Mouse (Mus musculus) limb, embryonic 12.5 days (tissue): ENCODE results near the gene Pbld1. TPM values are rescaled to one million over a fixed set of nuclear protein-coding genes. Genes with fewer than 3 reads are reported as not detected.
A peak's percentile ranks its signal among the peaks of the same experiment; 100 is the strongest.

Experiments used
- ATAC-seq: fragments of 200-750 bp; cut with Nextera tagmentation; 2 replicates; pipeline ENCODE4 v1.8.0; 2017; ENCODE audit warnings: low read depth, moderate TSS enrichment; ENCODE audit not compliant: insufficient number of reproducible peaks, insufficient read depth, low FRiP score, low TSS enrichment
- H3K27ac ChIP-seq: fragments of 300-500 bp; sonication (generic); 2 replicates; pipeline ENCODE4 v1.5.1; 2016; ENCODE audit warnings: mild to moderate bottlenecking, moderate library complexity
- H3K27me3 ChIP-seq: fragments of 300-500 bp; sonication (generic); 2 replicates; pipeline ENCODE4 v1.6.1; 2016; ENCODE audit warnings: mild to moderate bottlenecking, moderate library complexity
- H3K36me3 ChIP-seq: fragments of 300-500 bp; sonication (generic); 2 replicates; pipeline ENCODE4 v1.6.1; 2016; ENCODE audit warnings: mild to moderate bottlenecking, moderate library complexity
- H3K4me1 ChIP-seq: fragments of 300-500 bp; sonication (generic); replicated peaks from 2 replicates; pipeline ENCODE4 v1.6.1; 2016
- H3K4me2 ChIP-seq: fragments of 300-500 bp; sonication (generic); 2 replicates; pipeline ENCODE4 v1.6.1; 2016; ENCODE audit warnings: mild to moderate bottlenecking, moderate library complexity
- H3K4me3 ChIP-seq: fragments of 300-500 bp; sonication (generic); replicated peaks from 2 replicates; pipeline ENCODE4 v1.5.1; 2016; ENCODE audit warnings: mild to moderate bottlenecking
- H3K9ac ChIP-seq: fragments of 300-500 bp; sonication (generic); replicated peaks from 2 replicates; pipeline ENCODE4 v1.6.1; 2016; ENCODE audit warnings: mild to moderate bottlenecking, moderate library complexity
- H3K9me3 ChIP-seq: fragments of 300-500 bp; sonication (generic); 2 replicates; pipeline ENCODE4 v1.6.1; 2016; ENCODE audit warnings: mild to moderate bottlenecking, moderate library complexity
- WGBS: fragments of 180-500 bp; shearing (Covaris S2); methylation state at CpG from one replicate; pipeline ENCODE4 v1.1.7; 2016; 5-methylcytosine and 5-hydroxymethylcytosine counted together
- polyA plus RNA-seq: library from polyadenylated mRNA; unstranded; fragments of >200 nt; fragmentation: Nextera tagmentation; extraction: Ambion mirVana; gene quantifications from 2 replicates; pipeline ENCODE4 v1.2.1, GENCODE M21; 2016

Gene Pbld1
- polyA plus RNA-seq, 1 experiment from 2014 or later: 1.4 TPM

- Histone ChIP-seq H3K4me3 (peak overlapping the region; percentile 87), H3K27ac (peak overlapping the region; percentile 100), H3K4me2 (peak overlapping the region; percentile 67), H3K4me1 (peaks cover 42% of the 10 kb centered on the region), H3K27me3 (no peaks in the 10 kb centered on the region), H3K9ac (no peak overlapping the region), H3K36me3 (no peaks in the 10 kb centered on the region), H3K9me3 (no peaks in the 10 kb centered on the region)
- ATAC-seq: no peak
- WGBS: 51% methylated on average over 2 of the region's 2 CpGs
These were observed 34.9 kb upstream of the Pbld1 start for GRCm38 (mm10) chr10:63025016-63025415.

DNA sequence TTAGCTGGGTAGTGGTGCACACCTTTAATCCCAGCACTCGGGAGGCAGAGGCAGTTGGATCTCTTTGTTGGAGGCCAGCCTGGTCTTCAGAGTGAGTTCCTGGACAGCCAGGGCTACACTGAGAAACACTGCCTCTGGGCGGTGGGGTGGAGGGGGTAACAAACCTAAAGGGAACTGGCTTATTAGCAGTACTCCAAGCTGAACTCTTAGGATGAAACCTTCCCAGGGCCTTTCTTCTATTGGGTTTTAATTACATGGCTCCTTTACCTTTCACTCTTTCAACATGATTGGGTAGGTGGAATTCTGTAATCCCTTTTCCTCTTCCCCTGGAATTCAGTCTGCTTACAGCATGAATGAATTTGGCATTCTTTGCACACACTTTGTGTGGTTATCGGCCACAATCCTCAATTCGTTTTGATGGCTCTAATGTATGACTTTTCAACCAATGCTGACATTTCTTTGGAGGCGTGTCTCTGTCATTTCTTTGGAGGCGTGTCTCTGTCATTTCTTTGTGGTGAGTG is 34.4 kb upstream of the Pbld1 start:
- 57% methylated on average over 6 of the region's 6 CpGs for whole genome bisulfite sequencing
- H3K9me3 ChIP-seq: no peaks in the 10 kb centered on the region
- H3K4me3 ChIP-seq: 0 out of 2 replicates have a peak overlapping the region, but pooled peaks have one; percentile 87
- no peaks in the 10 kb centered on the region for H3K27me3 ChIP-seq
- no peak overlapping the region for H3K9ac ChIP-seq
- ATAC-seq: no peak
- peak overlapping the region; percentile 100 for H3K27ac ChIP-seq
- peaks cover 38% of the 10 kb centered on the region for H3K4me1 ChIP-seq
- peak overlapping the region; percentile 67 for H3K4me2 ChIP-seq
- no peaks in the 10 kb centered on the region for H3K36me3 ChIP-seq

DNA sequence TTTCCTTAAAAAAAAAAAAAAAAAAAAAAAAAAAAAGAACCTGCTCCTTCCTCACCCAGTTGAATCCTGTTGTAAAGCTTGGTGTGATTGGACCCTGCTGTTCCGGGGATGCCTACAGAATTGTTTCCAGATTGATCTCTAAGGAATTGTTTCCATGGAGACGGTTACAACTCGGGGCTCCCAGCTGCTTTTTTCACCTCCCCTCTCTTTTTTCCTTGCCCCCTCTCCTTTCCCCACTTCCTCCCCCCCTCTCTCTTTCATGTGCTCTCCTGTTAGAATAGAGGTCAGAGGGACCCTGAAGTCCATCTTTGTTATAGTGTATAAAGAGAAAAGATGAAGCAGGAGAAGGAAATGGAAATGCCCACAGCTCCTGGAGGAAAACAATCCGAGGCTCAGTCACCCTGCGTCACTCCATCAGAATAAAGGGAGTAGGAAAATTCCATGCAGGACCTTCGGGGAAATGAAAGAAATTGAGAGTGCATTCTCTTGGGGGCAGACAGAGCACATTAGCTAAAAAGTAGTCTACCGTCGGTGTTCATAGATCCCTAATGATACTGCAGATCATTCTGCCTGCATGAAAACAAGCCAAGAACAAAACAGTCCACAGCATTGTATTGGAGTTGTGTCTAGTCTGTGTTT is 33.7 kb upstream of the Pbld1 start:
- no peak for ATAC-seq
- Histone ChIP-seq H3K9me3 (no peaks in the 10 kb centered on the region), H3K36me3 (no peaks in the 10 kb centered on the region), H3K27me3 (no peaks in the 10 kb centered on the region), H3K27ac (0 out of 2 replicates have a peak overlapping the region, but pooled peaks have one; percentile 7), H3K4me3 (no peak overlapping the region), H3K4me2 (peak overlapping the region; percentile 23), H3K9ac (no peak overlapping the region), H3K4me1 (peaks cover 31% of the 10 kb centered on the region)
- 32% methylated on average over 8 of the region's 8 CpGs for WGBS

DNA sequence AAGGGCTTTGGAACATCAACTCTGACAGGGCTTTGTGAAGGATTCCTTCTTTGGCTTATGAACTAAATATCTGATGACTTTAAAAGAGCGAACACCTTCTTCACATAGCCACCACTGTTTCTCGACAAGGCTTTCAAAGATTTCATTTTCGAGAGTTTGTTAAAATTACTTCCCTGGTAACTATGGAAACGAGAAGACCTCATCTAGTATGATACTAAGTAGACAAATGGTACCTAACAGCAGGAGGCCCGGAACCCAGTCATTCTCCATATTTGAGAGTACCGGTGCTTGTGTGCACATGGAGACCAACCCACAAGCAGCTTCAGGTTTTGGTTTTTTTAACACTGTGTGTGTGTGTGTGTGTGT is 33.2 kb upstream of the Pbld1 start:
- H3K27me3 ChIP-seq: no peaks in the 10 kb centered on the region
- no peak overlapping the region for H3K4me3 ChIP-seq
- H3K9me3 ChIP-seq: no peaks in the 10 kb centered on the region
- no peak for ATAC-seq
- 87% methylated on average over 6 of the region's 6 CpGs for WGBS
- no peak overlapping the region for H3K4me2 ChIP-seq
- no peak overlapping the region for H3K9ac ChIP-seq
- H3K36me3 ChIP-seq: no peaks in the 10 kb centered on the region
- H3K4me1 ChIP-seq: peaks cover 26% of the 10 kb centered on the region
- 0 out of 2 replicates have a peak overlapping the region, but pooled peaks have one; percentile 7 for H3K27ac ChIP-seq

GRCm38 (mm10) chr10:63027376-63028161 is 32.4 kb upstream of the Pbld1 start:
- Histone ChIP-seq H3K27me3 (no peaks in the 10 kb centered on the region), H3K4me2 (no peak overlapping the region), H3K27ac (no peak overlapping the region), H3K9ac (no peak overlapping the region), H3K9me3 (no peaks in the 10 kb centered on the region), H3K36me3 (no peaks in the 10 kb centered on the region), H3K4me1 (peaks cover 23% of the 10 kb centered on the region), H3K4me3 (no peak overlapping the region)
- 92% methylated on average over 10 of the region's 10 CpGs for WGBS
- ATAC-seq: no peak

- Histone ChIP-seq H3K4me3 (no peak overlapping the region), H3K9me3 (no peaks in the 10 kb centered on the region), H3K27ac (no peak overlapping the region), H3K4me1 (peaks cover 23% of the 10 kb centered on the region), H3K4me2 (no peak overlapping the region), H3K9ac (no peak overlapping the region), H3K27me3 (no peaks in the 10 kb centered on the region), H3K36me3 (no peaks in the 10 kb centered on the region)
- ATAC-seq: no peak
- 72% methylated on average over 4 of the region's 4 CpGs for WGBS
These were observed 31.6 kb upstream of the Pbld1 start for GRCm38 (mm10) chr10:63028396-63028795.

DNA sequence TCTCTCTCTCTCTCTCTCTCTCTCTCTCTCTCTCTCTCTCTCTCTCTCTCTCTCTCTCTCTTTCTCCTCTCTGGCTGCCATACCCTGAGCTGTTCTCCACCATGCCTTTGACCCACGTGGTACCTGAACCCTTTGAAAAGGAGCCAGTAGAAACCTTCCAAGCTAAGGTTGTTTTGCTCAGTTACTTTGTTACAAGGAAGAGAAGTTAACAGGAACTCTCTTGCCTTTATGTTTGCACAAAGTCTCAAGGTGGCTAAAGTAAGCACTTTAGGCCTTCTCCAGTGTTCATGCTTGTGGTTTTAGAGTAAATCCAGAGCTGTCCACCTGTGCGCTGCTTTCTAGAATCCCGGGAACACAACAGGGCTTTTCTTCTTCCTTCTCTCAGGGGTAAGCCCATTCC is 27.7 kb upstream of the Pbld1 start:
- no peaks in the 10 kb centered on the region for H3K4me1 ChIP-seq
- H3K36me3 ChIP-seq: no peaks in the 10 kb centered on the region
- no peak overlapping the region for H3K4me3 ChIP-seq
- no peak overlapping the region for H3K27ac ChIP-seq
- WGBS: 83% methylated on average over 3 of the region's 3 CpGs
- H3K27me3 ChIP-seq: no peaks in the 10 kb centered on the region
- no peak for ATAC-seq
- H3K9ac ChIP-seq: no peak overlapping the region
- no peaks in the 10 kb centered on the region for H3K9me3 ChIP-seq
- H3K4me2 ChIP-seq: no peak overlapping the region

DNA sequence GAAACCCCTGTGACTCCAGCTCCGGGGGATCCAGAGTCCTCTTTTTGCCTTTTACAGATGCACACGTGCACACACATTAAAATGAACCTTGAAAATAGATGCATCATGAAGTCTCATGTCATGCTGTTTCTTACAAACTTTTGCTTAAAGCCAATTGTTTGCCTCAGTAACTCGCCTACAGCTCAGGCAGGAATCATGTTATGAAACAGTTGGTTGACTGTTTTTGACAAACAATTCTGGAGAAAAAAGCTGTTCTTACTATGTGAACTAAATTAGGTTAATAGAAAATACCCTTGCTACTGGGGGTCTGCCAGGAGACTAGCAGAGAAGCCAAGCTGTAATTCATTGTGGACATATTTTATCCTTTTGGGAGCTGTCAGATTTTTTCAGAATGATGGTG is 27.0 kb upstream of the Pbld1 start:
- no peak overlapping the region for H3K4me2 ChIP-seq
- H3K4me3 ChIP-seq: no peak overlapping the region
- ATAC-seq: no peak
- no peak overlapping the region for H3K27ac ChIP-seq
- H3K36me3 ChIP-seq: no peaks in the 10 kb centered on the region
- WGBS: 83% methylated on average over 3 of the region's 3 CpGs
- no peaks in the 10 kb centered on the region for H3K4me1 ChIP-seq
- H3K27me3 ChIP-seq: no peaks in the 10 kb centered on the region
- no peak overlapping the region for H3K9ac ChIP-seq
- H3K9me3 ChIP-seq: no peaks in the 10 kb centered on the region

DNA sequence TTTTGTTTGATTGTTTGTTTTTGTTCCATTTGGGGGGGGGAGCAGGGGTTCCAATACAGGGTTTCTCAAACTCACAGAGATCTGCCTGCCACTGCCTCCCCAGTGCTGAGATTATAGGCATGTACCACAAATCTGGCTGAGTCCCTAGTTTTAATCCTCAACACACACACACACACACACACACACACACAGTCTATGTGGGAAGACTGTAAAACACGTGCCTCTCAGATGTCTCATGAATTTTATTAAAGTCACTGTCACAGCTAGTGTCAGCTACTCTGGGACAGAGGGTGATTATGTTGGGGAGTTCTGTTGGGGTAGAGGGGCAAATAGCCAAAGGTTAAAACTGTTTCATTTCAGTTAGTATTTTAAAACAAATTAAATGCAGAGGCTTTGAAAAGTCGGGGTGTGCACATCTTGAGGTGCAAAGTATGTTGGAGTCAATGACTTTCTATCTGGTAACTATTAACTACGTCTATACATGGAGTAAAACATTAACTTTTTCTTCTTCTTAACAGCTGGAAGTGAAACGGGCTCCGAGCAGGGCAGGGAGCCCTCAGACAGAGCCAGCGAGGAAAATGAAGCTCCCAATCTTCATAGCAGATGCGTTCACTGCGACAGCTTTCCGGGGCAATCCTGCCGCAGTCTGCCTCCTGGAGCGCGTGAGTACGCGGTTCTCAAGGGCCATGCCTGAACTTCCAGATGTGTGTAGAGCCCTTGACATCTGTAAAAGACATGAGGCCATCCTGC is 21.2 kb upstream of the Pbld1 start:
- Histone ChIP-seq H3K9me3 (no peaks in the 10 kb centered on the region), H3K27ac (no peak overlapping the region), H3K9ac (no peak overlapping the region), H3K4me3 (no peak overlapping the region), H3K36me3 (no peaks in the 10 kb centered on the region), H3K27me3 (no peaks in the 10 kb centered on the region), H3K4me2 (no peak overlapping the region), H3K4me1 (no peaks in the 10 kb centered on the region)
- WGBS: 73% methylated on average over 14 of the region's 14 CpGs
- ATAC-seq: no peak

DNA sequence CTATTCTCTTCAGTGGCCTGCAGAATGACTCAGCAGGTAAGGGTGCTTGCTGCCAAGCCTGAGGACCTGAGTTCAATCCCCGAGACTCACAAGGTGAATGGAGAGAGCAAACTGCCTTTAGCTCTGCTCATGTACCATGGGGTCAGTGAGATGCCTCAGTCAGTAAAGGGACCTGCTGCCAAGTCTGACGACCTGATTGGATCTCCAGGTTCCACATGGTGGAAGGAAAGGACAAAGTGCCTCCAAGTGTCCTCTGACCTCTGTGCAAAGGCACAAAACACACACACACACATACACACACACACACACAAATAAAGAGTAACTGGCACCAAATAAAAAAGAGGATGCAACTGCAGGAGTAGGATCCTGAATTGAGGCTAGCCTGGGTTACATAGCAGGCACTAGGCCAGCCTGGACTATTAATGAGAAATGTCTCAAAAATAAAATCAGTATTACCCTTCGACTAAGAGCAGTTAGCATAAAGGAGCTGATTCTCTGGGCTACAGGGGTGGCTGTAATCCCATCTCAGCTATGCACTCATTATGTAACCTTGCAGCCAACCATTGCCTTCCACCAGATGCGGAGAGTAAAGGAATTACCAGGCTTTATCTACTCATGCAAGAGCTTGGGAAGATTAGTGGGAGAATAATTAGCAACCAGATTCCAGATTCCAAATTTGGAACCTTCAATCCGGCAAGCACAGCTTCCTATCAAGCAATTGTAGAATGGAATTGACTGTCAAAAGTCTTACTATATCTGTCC is 19.9 kb upstream of the Pbld1 start:
- H3K4me1 ChIP-seq: no peaks in the 10 kb centered on the region
- H3K27me3 ChIP-seq: no peaks in the 10 kb centered on the region
- no peak overlapping the region for H3K9ac ChIP-seq
- 82% methylated on average over 5 of the region's 5 CpGs for WGBS
- no peak for ATAC-seq
- no peak overlapping the region for H3K4me3 ChIP-seq
- no peaks in the 10 kb centered on the region for H3K36me3 ChIP-seq
- no peaks in the 10 kb centered on the region for H3K9me3 ChIP-seq
- no peak overlapping the region for H3K27ac ChIP-seq
- H3K4me2 ChIP-seq: no peak overlapping the region
